Mouse (Mus musculus) liver, postnatal 0 days (tissue): ENCODE data around the gene Ablim1. TPM values are rescaled to one million over a fixed set of nuclear protein-coding genes. Genes with fewer than 3 reads are reported as not detected.

Experiments used
- ATAC-seq: fragments of 200-750 bp; cut with Nextera tagmentation; 2 replicates; pipeline ENCODE4 v1.8.0; 2017; ENCODE audit warnings: mild to moderate bottlenecking, moderate library complexity
- DNase-seq: peaks from one replicate; pipeline ENCODE4 v3.0.0-alpha.2; 2016
- H3K27ac ChIP-seq: fragments of 300-500 bp; sonication (generic); 2 replicates; pipeline ENCODE4 v1.5.1; 2014; ENCODE audit warnings: antibody characterized with exemption, moderate library complexity, mild to moderate bottlenecking, low read depth
- H3K27me3 ChIP-seq: fragments of 300-500 bp; sonication (generic); 2 replicates; pipeline ENCODE4 v1.6.1; 2014; ENCODE audit warnings: low read length, control low read depth, mixed read lengths; ENCODE audit not compliant: insufficient read depth
- H3K36me3 ChIP-seq: fragments of 300-500 bp; sonication (generic); replicated peaks from 2 replicates; pipeline ENCODE4 v1.6.1; 2014; ENCODE audit warnings: mild to moderate bottlenecking, control low read depth, low read length, moderate library complexity, mixed read lengths; ENCODE audit not compliant: insufficient read depth
- H3K4me1 ChIP-seq: fragments of 300-500 bp; sonication (generic); 2 replicates; pipeline ENCODE4 v1.6.1; 2014; ENCODE audit warnings: antibody characterized with exemption, mild to moderate bottlenecking, control low read depth; ENCODE audit not compliant: insufficient read depth
- H3K4me2 ChIP-seq: fragments of 300-500 bp; sonication (generic); 2 replicates; pipeline ENCODE4 v1.6.1; 2014; ENCODE audit warnings: low read depth, mild to moderate bottlenecking, low read length, moderate library complexity, mixed read lengths
- H3K4me3 ChIP-seq: fragments of 300-500 bp; sonication (generic); 2 replicates; pipeline ENCODE4 v1.5.1; 2014; ENCODE audit warnings: low read depth, low read length
- H3K9ac ChIP-seq: fragments of 300-500 bp; sonication (generic); replicated peaks from 2 replicates; pipeline ENCODE4 v1.6.1; 2014; ENCODE audit warnings: mild to moderate bottlenecking, moderate library complexity
- H3K9me3 ChIP-seq: fragments of 300-500 bp; sonication (generic); 2 replicates; pipeline ENCODE4 v1.6.1; 2016; ENCODE audit warnings: mild to moderate bottlenecking, control low read depth, low read length, mixed read lengths
- CTCF ChIP-seq: sonication (generic); IDR thresholded peaks from 2 replicates; pipeline ENCODE4 v1.5.1; 2016; ENCODE audit warnings: antibody characterized with exemption, low read depth
- EP300 ChIP-seq: IDR thresholded peaks from 2 replicates; pipeline ENCODE4 v1.6.1; 2016; ENCODE audit warnings: antibody characterized with exemption, low read depth, mild to moderate bottlenecking
- WGBS: fragments of 180-500 bp; shearing (Covaris S2); extraction: QIAGEN DNeasy Blood & Tissue Kit; methylation state at CpG from one replicate; pipeline ENCODE4 v1.1.7; 2014; ENCODE audit not compliant: insufficient replicate concordance; 5-methylcytosine and 5-hydroxymethylcytosine counted together
- polyA plus RNA-seq: library from polyadenylated mRNA; unstranded; fragments of >200 nt; fragmentation: Nextera tagmentation; extraction: Ambion mirVana; gene quantifications from 2 replicates; pipeline ENCODE4 v1.2.1, GENCODE M21; 2015

The Ablim1 gene
- polyA plus RNA-seq, 1 experiment from 2014 or later = 12.0 TPM

DNA sequence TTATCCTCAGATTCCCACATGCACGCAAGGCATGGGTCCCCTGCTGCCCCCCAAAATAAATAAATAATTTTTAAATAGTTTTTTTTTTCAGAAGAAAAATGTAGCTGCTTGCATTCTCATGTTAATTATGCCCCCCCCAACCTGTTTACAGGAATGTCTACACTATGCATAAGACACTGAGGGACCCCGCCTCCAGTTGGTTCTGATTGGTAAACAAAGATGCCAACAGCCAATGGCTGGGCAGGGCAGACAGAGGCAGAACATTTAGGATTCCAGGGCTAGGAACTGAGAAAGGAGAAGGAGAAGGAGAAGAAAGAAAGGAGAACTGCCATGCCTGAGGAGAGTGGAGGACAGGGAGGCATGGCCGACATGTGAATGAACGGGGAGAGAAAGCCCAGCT is 18.6 kb upstream of the Ablim1 start:
- WGBS = 79% methylated on average over 4 of the region's 4 CpGs
- TF ChIP-seq CTCF (no peak), EP300 (no peak)
- no peak overlapping the region for H3K4me3 ChIP-seq
- H3K9me3 ChIP-seq = no peaks in the 10 kb centered on the region
- no peaks in the 10 kb centered on the region for H3K4me1 ChIP-seq
- H3K27ac ChIP-seq = no peak overlapping the region
- H3K4me2 ChIP-seq = no peak overlapping the region
- no peaks in the 10 kb centered on the region for H3K36me3 ChIP-seq
- no peak for ATAC-seq
- no peak for DNase-seq
- no peak overlapping the region for H3K9ac ChIP-seq
- H3K27me3 ChIP-seq = no peaks in the 10 kb centered on the region

DNA sequence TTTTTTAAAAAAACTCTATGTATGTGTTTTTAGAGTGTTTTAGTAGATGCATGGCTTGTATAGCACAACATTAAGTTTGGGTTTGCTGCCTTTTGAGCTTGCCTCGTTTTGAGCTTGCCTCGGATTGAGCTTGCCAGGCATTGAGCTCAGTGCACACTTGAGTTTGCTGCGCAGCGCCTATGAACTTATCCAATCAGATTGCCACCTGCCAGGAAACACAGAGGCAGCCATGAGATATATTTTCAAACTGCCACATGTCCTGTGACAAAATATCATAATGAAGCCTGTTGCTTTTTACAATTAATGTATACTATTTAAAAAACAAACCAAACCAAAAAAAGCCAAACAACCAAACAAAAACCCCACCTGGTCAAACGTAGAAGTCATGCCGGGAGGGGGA is 16.5 kb upstream of the Ablim1 start:
- ATAC-seq = no peak

DNA sequence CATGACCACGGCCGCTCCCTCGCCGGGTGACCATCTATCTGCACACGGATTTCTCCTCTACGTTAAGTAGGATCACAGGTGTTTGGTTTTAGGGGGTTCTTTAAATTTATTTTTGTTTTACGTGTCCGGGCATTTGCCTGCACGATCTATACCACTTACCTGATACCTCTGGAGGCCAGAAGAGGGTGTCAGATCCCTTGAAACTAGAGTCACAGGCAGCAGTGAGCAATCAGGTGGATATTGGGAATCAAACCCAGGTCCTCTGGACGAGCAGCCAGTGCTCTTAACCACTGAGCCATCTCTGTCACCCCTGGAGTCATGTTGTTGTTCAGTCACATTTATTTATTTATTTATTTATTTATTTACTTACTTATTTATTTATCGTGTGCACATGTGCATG is 15.6 kb upstream of the Ablim1 start:
- no peak for ATAC-seq
- H3K9ac ChIP-seq = no peak overlapping the region
- TF ChIP-seq EP300 = no peak
- TF ChIP-seq CTCF = peak; percentile 19; the same call in 1 of the 2 replicates
- no peak overlapping the region for H3K27ac ChIP-seq
- no peak overlapping the region for H3K4me3 ChIP-seq
- WGBS = 77% methylated on average over 11 of the region's 11 CpGs
- no peaks in the 10 kb centered on the region for H3K36me3 ChIP-seq
- no peaks in the 10 kb centered on the region for H3K4me1 ChIP-seq
- no peaks in the 10 kb centered on the region for H3K27me3 ChIP-seq
- no peak for DNase-seq
- H3K4me2 ChIP-seq = no peak overlapping the region
- H3K9me3 ChIP-seq = no peaks in the 10 kb centered on the region

More for the DNA sequence above, 16.5 kb upstream of the Ablim1 start:
- no peaks in the 10 kb centered on the region for H3K36me3 ChIP-seq
- H3K4me2 ChIP-seq = no peak overlapping the region
- H3K4me3 ChIP-seq = no peak overlapping the region
- 74% methylated on average over 6 of the region's 6 CpGs for WGBS
- TF ChIP-seq CTCF (no peak), EP300 (no peak)
- H3K27ac ChIP-seq = no peak overlapping the region
- DNase-seq = no peak
- no peak overlapping the region for H3K9ac ChIP-seq
- H3K4me1 ChIP-seq = no peaks in the 10 kb centered on the region
- H3K27me3 ChIP-seq = no peaks in the 10 kb centered on the region
- no peaks in the 10 kb centered on the region for H3K9me3 ChIP-seq

DNA sequence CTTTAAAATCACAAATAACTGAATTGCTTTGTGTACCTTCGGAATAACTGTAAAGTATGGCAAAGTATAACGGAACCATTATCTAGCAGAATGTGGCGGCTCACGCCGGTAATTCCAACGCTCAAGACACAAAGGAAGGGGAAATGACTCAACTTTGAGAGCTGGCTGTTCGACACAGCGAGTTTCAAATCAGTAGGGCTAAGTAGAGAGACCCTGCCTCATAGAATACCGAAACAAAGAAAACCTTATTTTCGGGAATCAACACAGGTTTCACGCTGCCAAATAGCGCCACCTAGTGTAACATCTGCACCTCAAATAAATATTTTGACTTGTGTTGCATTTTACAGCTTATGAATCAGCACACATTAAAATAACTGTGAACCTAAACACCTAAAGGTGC is 14.1 kb upstream of the Ablim1 start:
- ATAC-seq (no peak), DNase-seq (peak; percentile 55)
- H3K4me3 ChIP-seq = no peak overlapping the region
- no peaks in the 10 kb centered on the region for H3K9me3 ChIP-seq
- H3K4me1 ChIP-seq = no peaks in the 10 kb centered on the region
- TF ChIP-seq CTCF (peak; percentile 85), EP300 (no peak)
- H3K36me3 ChIP-seq = no peaks in the 10 kb centered on the region
- no peak overlapping the region for H3K9ac ChIP-seq
- H3K4me2 ChIP-seq = peak overlapping the region; percentile 24; the same call in 1 of the 2 replicates
- H3K27me3 ChIP-seq = no peaks in the 10 kb centered on the region
- no peak overlapping the region for H3K27ac ChIP-seq
- WGBS = 41% methylated on average over 12 of the region's 12 CpGs

DNA sequence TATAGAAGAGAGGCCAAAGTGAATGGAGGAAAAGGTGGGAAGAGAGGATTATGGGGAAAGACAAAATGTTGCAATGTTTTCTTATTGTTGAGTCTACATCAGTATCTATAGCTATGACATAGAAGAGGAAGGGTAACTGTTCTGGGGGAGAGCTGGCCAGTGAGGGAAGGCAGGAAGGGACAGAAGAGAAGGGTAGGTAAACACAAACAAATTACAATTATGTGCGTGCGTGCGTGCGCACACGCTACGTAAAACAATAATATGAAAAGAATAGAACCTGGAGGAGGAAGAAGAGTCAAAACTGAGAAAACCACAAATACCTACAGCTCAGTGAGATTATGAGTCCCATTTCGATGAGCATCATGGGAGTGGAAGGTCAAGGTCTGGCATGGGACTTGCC is 13.6 kb upstream of the Ablim1 start:
- Histone ChIP-seq H3K4me1 (no peaks in the 10 kb centered on the region), H3K36me3 (no peaks in the 10 kb centered on the region)

DNA sequence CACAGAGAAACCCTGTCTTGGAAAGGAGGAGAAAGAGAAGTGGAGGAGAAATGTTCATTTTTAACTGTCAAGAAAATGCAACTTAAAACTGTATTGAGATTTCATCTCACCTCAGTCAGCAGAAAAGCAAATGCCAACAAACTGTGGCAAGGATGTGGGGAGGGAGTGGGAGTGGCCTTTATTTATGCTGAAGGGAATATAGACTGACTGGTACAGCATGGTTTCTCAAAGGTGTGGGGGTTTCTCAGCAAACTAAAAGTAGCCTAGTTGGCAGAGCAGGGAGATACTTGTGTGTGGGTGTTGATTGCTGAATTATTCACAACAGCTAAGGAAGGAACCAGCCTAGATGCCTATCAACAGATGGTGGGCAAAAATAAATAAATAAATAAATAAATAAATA is 13.0 kb upstream of the Ablim1 start:
- H3K9me3 ChIP-seq = no peaks in the 10 kb centered on the region
- no peaks in the 10 kb centered on the region for H3K27me3 ChIP-seq
- H3K36me3 ChIP-seq = no peaks in the 10 kb centered on the region
- TF ChIP-seq CTCF (no peak), EP300 (no peak)
- no peak for DNase-seq
- ATAC-seq = no peak
- no peaks in the 10 kb centered on the region for H3K4me1 ChIP-seq
- no peak overlapping the region for H3K27ac ChIP-seq
- no peak overlapping the region for H3K4me2 ChIP-seq
- no peak overlapping the region for H3K4me3 ChIP-seq
- no peak overlapping the region for H3K9ac ChIP-seq

More for the DNA sequence above, 13.6 kb upstream of the Ablim1 start:
- no peaks in the 10 kb centered on the region for H3K27me3 ChIP-seq
- no peak overlapping the region for H3K4me2 ChIP-seq
- ATAC-seq (no peak), DNase-seq (no peak)
- TF ChIP-seq EP300 (no peak), CTCF (no peak)
- H3K4me3 ChIP-seq = no peak overlapping the region
- no peak overlapping the region for H3K27ac ChIP-seq
- WGBS = 91% methylated on average over 7 of the region's 7 CpGs
- H3K9me3 ChIP-seq = no peaks in the 10 kb centered on the region
- no peak overlapping the region for H3K9ac ChIP-seq

DNA sequence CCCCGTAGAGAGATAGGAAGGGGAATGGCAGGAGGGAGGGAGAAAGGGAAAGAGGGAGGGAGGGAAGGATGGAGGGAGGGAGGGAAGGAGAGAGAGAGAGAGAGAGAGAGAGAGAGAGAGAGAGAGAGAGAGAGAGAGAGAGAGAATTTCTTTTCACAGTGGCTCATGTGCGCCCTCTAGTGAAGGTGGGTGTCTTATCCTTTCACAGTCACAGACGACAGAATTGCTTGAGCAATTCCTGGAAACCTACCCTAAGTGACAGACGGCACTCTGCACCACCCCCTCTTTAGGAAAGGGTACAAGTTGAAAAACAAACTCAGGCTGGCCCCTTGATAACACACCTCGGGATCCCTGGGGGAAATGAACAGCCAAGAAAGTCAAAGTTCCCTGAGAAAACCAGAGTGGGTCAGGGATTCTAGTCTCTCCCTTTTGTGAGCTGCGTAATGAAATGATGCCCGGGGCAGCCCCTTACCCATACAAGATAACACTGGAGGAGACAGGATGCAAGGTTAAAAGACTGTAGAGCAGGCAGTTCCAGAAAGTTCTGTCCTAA is 11.1 kb upstream of the Ablim1 start:
- 29% methylated on average over 7 of the region's 7 CpGs for WGBS
- Histone ChIP-seq H3K9ac (no peak overlapping the region), H3K4me2 (no peak overlapping the region), H3K27me3 (no peaks in the 10 kb centered on the region), H3K36me3 (no peaks in the 10 kb centered on the region), H3K4me3 (no peak overlapping the region), H3K9me3 (no peaks in the 10 kb centered on the region), H3K4me1 (peaks cover 6% of the 10 kb centered on the region; the same call in 1 of the 2 replicates), H3K27ac (no peak overlapping the region)
- peak; percentile 84 for TF ChIP-seq CTCF
- no peak for TF ChIP-seq EP300
- ATAC-seq (peak; percentile 43; the same call in 1 of the 2 replicates), DNase-seq (peak; percentile 72)
